Mouse (Mus musculus) limb, embryonic 11.5 days (tissue): Measurements from ENCODE around the gene Kif5a. TPM values are rescaled to one million over a fixed set of nuclear protein-coding genes. Genes with fewer than 3 reads are reported as not detected.
A peak's percentile ranks its signal among the peaks of the same experiment; 100 is the strongest.

Experiments used
- ATAC-seq: fragments of 200-750 bp; cut with Nextera tagmentation; 2 replicates; pipeline ENCODE4 v1.8.0; 2017; ENCODE audit warnings: low read depth; ENCODE audit not compliant: insufficient number of reproducible peaks, low FRiP score, low TSS enrichment
- DNase-seq: peaks from one replicate; pipeline ENCODE4 v3.0.0-alpha.2; 2015; ENCODE audit warnings: low spot score
- H3K27ac ChIP-seq: fragments of 300-500 bp; sonication (generic); replicated peaks from 2 replicates; pipeline ENCODE4 v1.5.1; 2014; ENCODE audit warnings: low read depth, mild to moderate bottlenecking, low read length
- H3K27me3 ChIP-seq: fragments of 300-500 bp; sonication (generic); 2 replicates; pipeline ENCODE4 v1.6.1; 2014; ENCODE audit warnings: mild to moderate bottlenecking, low read length, mixed read lengths; ENCODE audit not compliant: control insufficient read depth, insufficient read depth
- H3K36me3 ChIP-seq: fragments of 300-500 bp; sonication (generic); 2 replicates; pipeline ENCODE4 v1.6.1; 2014; ENCODE audit warnings: mild to moderate bottlenecking, low read length, moderate library complexity, mixed read lengths; ENCODE audit not compliant: control insufficient read depth, insufficient read depth
- H3K4me1 ChIP-seq: fragments of 300-500 bp; sonication (generic); 2 replicates; pipeline ENCODE4 v1.6.1; 2014; ENCODE audit warnings: low read length, mixed read lengths; ENCODE audit not compliant: control insufficient read depth, insufficient read depth
- H3K4me2 ChIP-seq: fragments of 300-500 bp; sonication (generic); 2 replicates; pipeline ENCODE4 v1.6.1; 2014; ENCODE audit warnings: low read depth, mild to moderate bottlenecking, moderate library complexity; ENCODE audit not compliant: severe bottlenecking
- H3K4me3 ChIP-seq: fragments of 300-500 bp; sonication (generic); 2 replicates; pipeline ENCODE4 v1.5.1; 2014; ENCODE audit warnings: low read depth, low read length
- H3K9ac ChIP-seq: fragments of 300-500 bp; sonication (generic); 2 replicates; pipeline ENCODE4 v1.6.1; 2014; ENCODE audit warnings: mild to moderate bottlenecking, low read length
- H3K9me3 ChIP-seq: fragments of 300-500 bp; sonication (generic); 2 replicates; pipeline ENCODE4 v1.6.1; 2016; ENCODE audit warnings: low read length; ENCODE audit not compliant: control insufficient read depth
- WGBS: fragments of 180-500 bp; shearing (Covaris S2); extraction: QIAGEN DNeasy Blood & Tissue Kit; methylation state at CpG from one replicate; pipeline ENCODE4 v1.1.7; 2014; 5-methylcytosine and 5-hydroxymethylcytosine counted together
- polyA plus RNA-seq: library from polyadenylated mRNA; unstranded; fragments of >200 nt; fragmentation: Nextera tagmentation; extraction: Ambion mirVana; gene quantifications from 2 replicates; pipeline ENCODE4 v1.2.1, GENCODE M21; 2014

Gene Kif5a
- polyA plus RNA-seq, 1 experiment from 2014 or later, result 2.1 TPM

DNA sequence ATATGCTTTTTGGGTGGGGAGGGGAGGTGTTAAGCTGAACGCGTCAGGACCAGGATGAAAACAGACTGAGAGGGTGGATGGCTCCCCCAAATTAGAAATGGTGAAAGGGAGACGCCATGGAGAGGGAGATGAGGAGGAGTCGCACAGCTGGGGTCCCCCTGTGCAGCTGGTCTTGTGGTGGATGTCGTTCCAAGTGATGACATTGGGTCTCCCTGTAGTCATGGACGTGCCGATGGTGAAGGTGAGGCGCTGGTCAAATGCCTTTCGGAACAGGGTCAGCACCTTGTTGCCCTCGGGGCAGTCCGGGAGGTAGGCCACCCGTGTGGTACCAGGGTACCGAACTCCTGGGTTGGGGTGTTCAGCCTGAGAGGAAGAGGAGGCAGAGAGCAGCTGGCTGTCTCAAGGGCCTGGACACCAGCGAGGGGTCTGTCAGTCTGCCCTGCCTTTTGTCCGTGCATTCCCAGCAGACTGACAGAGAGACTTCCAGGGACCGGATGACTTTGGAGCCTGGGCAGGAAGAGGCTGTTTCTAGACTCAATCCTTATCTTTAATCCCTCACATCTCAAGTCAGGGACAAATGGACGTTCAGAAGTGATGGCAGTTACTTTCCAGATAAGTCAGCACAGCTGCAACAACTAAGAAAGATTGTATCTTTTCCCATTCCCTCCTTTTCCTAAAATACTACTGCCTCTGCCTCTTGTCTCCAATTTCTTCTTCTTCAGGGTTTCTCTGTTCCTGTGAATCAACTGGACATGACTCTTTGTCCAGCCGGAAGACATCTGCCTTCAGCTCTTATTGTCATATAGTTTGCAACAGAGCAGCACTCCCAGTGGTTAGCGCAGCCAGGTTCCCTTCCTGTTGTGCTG is 71.7 kb downstream of the Kif5a start:
- no peak for DNase-seq
- peaks cover 8% of the 10 kb centered on the region; the same call in 1 of the 2 replicates for H3K36me3 ChIP-seq
- H3K27ac ChIP-seq, result no peak overlapping the region
- no peak overlapping the region for H3K4me2 ChIP-seq
- no peak overlapping the region for H3K9ac ChIP-seq
- ATAC-seq, result no peak
- no peaks in the 10 kb centered on the region for H3K27me3 ChIP-seq
- H3K4me1 ChIP-seq, result peaks cover 22% of the 10 kb centered on the region
- H3K9me3 ChIP-seq, result no peaks in the 10 kb centered on the region
- 80% methylated on average over 19 of the region's 19 CpGs for WGBS
- H3K4me3 ChIP-seq, result no peak overlapping the region

DNA sequence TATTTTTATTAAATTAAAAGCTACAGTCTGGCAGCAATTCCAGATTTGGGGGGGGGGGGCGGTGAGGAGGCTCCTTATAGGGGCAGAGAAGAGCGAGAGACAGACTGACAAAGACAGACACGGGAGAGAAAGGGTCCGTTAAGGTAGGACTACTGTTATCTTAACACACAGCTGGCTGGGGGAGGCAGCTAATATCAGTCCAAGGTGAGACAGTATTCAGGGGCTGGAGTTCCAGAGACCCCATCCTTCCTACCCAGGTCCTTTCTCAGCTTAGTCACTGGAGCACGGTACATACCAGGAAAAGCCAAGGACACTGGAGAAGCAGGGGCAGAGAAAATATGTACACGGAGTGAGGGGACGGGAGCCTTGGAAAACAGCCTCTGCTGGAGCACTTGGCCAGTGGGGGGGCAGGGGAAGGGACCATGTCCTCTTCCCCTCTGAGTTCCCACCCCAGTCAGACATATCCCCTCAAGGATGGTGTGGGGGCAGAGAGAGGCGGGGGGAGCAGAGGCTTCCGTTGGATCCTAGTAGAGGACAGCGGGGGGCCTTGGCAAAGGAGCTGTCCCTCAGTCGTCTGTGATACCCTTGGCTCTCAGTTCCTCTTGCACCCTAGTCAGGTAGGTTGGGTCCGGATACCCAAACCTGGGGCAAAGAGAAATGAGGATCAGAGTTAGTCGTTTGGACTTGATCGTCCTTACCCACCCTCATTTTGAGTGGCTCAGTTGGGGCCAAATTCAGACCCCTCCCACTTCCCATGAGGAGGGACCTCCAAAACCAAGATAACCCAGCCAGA is 72.6 kb downstream of the Kif5a start:
- ATAC-seq, result no peak
- 50% methylated on average over 14 of the region's 14 CpGs for WGBS
- H3K9me3 ChIP-seq, result no peaks in the 10 kb centered on the region
- H3K27me3 ChIP-seq, result no peaks in the 10 kb centered on the region
- no peak overlapping the region; the same call in 1 of the 2 replicates for H3K9ac ChIP-seq
- peak overlapping the region; percentile 91 for H3K27ac ChIP-seq
- DNase-seq, result no peak
- peak overlapping the region; percentile 81 for H3K4me3 ChIP-seq
- peak overlapping the region; percentile 66 for H3K4me2 ChIP-seq
- H3K4me1 ChIP-seq, result peaks cover 19% of the 10 kb centered on the region
- peaks cover 8% of the 10 kb centered on the region; the same call in 1 of the 2 replicates for H3K36me3 ChIP-seq

DNA sequence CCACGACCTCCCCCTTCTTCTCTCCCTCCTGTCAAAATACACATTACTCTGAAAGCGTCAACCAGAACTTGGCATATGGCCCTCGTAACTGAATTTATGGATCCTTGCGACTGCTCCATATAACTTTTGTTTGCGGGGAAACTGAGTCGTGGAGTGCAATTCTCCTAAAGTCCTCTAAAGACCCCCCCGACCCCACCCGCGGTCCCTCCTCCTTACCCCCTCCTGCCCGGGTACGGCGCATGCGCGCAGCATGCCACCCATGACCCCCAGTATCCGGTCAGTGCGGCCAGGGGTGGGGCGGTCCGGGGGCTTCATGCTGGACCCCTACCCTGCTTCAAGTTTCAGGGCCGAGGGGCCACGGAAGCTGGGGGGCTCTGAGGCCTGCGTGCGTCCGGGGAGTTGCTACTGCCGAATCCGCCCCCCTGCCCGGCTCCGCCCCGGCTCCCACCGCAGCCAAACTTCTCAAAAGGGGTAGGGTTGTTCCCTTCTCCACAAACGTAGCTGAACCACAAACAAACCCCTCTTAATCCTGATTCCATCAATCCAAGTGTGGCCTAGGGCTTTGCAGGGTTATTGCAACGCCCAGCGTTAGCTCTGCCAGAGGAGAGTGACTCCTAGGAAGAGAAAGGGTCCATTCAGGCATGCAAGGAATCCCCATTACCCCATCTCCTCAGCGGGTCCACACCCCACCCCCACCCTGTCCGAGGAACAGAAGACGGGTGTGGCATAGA is 73.3 kb downstream of the Kif5a start, which contains the start of gene Arhgef25:
Gene Arhgef25, minus strand, starts transcription at position 433 of the 731 bp plus-strand sequence.
- Histone ChIP-seq H3K4me2 (peak within 1 kb of the TSS; percentile 66), H3K9ac (peak within 1 kb of the TSS; percentile 86), H3K27me3 (no peaks in the 10 kb centered on the region), H3K27ac (peak within 1 kb of the TSS; percentile 91), H3K9me3 (no peaks in the 10 kb centered on the region), H3K4me1 (peaks cover 19% of the 10 kb centered on the region), H3K36me3 (peaks cover 8% of the 10 kb centered on the region; the same call in 1 of the 2 replicates), H3K4me3 (peak within 1 kb of the TSS; percentile 81)
- ATAC-seq (0 out of 2 replicates have a peak, but pooled peaks have one; percentile 1), DNase-seq (peak; percentile 64)
- 1% methylated on average over 35 of the region's 35 CpGs for WGBS

DNA sequence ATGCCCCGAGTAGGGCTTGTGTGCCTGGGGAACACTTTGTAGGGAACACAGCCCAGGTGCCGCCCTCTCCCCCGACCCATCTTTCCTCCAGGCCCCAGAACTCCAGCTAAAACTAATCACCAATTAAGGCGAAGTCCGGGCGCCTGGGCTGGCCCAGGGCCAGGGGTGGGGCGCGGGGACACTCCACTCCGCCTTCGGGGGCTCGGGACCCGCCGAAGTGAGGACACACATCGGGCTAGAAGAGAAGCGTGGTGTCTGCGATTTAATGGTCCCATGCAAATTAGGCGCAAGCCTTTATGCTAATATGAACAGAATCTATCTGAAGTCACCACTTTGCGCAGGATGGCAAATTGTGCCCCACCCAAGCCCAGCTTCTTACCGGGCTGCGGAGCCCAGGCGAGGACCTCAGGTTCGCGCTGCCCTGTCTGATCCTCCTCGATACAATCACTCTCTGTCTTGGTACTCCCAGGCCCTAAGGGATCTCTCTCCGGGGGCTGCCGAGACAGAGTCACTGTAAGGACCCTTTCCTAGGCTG is 74.0 kb downstream of the Kif5a start:
- peak overlapping the region; percentile 66 for H3K4me2 ChIP-seq
- H3K27me3 ChIP-seq, result no peaks in the 10 kb centered on the region
- no peak for DNase-seq
- H3K36me3 ChIP-seq, result peaks cover 8% of the 10 kb centered on the region; the same call in 1 of the 2 replicates
- H3K27ac ChIP-seq, result peak overlapping the region; percentile 91
- peaks cover 18% of the 10 kb centered on the region; the same call in 1 of the 2 replicates for H3K4me1 ChIP-seq
- H3K9me3 ChIP-seq, result no peaks in the 10 kb centered on the region
- peak overlapping the region; percentile 86 for H3K9ac ChIP-seq
- peak overlapping the region; percentile 81 for H3K4me3 ChIP-seq
- WGBS, result 1% methylated on average over 26 of the region's 26 CpGs
- ATAC-seq, result no peak; the same call in 1 of the 2 replicates

DNA sequence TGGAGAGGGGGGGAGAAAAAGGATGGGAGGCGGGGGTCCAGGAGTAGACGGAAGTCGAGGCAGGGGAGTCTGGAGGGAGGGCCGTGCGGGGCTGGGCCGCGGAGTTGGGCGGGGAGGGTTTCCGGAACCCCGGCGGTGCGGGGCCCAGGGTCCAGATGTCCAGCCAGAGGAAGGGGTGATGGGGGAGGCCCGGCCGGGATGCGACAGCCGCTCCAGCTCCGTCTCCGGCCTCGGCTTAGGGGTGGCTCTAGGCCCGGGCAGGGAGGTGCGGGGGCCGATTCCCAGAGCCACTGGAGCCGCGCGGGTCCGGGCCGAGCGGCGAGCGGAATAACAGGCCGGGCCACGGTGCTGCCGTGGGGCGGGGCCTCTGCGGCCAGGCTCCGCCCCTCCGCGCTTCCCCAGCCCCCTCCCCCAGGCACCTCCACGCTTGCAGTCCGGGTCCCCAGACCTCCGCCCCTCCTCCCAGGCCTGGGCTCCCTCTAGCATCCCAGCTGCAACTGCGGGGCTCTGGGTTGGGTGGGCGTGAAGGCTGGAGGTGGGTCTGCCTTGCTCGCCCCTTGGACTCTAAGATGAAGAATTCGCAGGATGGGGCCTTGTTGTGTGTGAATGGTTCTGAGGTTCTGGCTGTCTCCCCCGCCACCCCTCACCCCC is 74.6 kb downstream of the Kif5a start:
- Histone ChIP-seq H3K4me3 (peak overlapping the region; percentile 81), H3K36me3 (peaks cover 8% of the 10 kb centered on the region; the same call in 1 of the 2 replicates), H3K27ac (peak overlapping the region; percentile 91), H3K4me1 (peaks cover 21% of the 10 kb centered on the region; the same call in 1 of the 2 replicates), H3K9ac (peak overlapping the region; percentile 86), H3K4me2 (peak overlapping the region; percentile 66), H3K27me3 (no peaks in the 10 kb centered on the region), H3K9me3 (no peaks in the 10 kb centered on the region)
- DNase-seq (peak; percentile 88), ATAC-seq (peak; percentile 84)
- WGBS, result under 1% methylated on average over 41 of the region's 46 CpGs

DNA sequence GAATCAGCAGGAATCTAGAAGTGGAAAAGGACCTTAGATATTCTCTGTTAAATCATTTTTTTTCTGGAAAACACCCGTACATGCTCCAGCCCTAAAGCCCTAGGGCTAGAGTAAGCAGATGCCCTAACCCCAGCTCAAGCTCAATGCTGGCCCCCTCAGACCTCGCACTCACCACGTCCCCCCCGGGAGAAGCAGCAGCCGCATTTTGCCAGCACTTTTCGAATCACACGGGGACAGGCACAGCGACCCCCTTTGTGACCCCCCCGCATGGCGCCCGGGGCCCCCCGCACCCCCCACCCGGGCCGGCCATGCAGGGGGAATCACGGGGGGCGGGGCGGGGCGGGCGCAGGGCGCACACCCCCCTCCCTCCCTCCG is 75.1 kb downstream of the Kif5a start:
- Histone ChIP-seq H3K9ac (peak overlapping the region; percentile 86), H3K4me1 (peaks cover 21% of the 10 kb centered on the region; the same call in 1 of the 2 replicates), H3K9me3 (no peaks in the 10 kb centered on the region), H3K4me3 (peak overlapping the region; percentile 81), H3K36me3 (peaks cover 7% of the 10 kb centered on the region; the same call in 1 of the 2 replicates), H3K27ac (peak overlapping the region; percentile 91; the same call in 1 of the 2 replicates), H3K4me2 (peak overlapping the region; percentile 66), H3K27me3 (no peaks in the 10 kb centered on the region)
- WGBS, result under 1% methylated on average over 16 of the region's 21 CpGs
- DNase-seq, result no peak
- no peak for ATAC-seq

DNA sequence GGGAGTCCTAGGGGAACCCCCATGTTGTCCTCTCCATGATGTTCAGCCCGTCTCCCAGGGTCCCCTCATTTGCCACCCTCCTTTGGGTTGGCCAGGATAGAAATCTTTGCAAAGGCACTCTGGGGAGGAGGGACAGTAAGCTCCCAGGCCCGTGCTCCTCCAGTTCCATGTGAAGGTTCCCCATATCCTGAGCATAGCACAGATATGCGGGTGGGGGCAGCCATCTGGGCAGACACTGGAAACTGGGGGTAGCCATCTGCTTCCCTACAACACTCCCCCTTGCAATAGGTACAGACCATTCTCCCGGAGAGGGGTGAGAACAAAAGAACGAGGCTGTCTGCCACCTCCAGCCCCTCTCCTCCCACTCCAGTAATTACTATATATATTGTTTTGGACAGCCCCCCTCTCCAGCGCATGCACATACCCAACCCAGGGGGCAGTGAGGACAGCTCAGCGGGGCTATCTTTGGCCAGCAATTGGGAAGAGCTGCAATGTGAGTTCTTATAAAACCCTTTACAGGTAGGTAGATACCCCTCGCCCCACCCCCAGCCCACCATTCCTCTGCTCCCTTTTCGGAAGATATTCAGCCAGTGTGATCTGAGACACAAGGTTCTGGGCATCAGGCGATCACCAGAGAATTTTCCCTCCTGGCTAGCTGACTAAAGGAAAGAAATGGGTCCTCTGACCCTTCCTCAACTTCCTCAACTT is 75.6 kb downstream of the Kif5a start:
- Histone ChIP-seq H3K9me3 (no peaks in the 10 kb centered on the region), H3K4me1 (peaks cover 21% of the 10 kb centered on the region; the same call in 1 of the 2 replicates), H3K27me3 (no peaks in the 10 kb centered on the region), H3K9ac (peak overlapping the region; percentile 86), H3K36me3 (peaks cover 4% of the 10 kb centered on the region; the same call in 1 of the 2 replicates), H3K4me2 (peak overlapping the region; percentile 66), H3K27ac (peak overlapping the region; percentile 91; the same call in 1 of the 2 replicates), H3K4me3 (peak overlapping the region; percentile 81)
- DNase-seq (peak; percentile 29), ATAC-seq (no peak)
- 36% methylated on average over 10 of the region's 10 CpGs for WGBS
